ENCODE assay signal across 8 mouse cellular contexts in the genomic region with DNA sequence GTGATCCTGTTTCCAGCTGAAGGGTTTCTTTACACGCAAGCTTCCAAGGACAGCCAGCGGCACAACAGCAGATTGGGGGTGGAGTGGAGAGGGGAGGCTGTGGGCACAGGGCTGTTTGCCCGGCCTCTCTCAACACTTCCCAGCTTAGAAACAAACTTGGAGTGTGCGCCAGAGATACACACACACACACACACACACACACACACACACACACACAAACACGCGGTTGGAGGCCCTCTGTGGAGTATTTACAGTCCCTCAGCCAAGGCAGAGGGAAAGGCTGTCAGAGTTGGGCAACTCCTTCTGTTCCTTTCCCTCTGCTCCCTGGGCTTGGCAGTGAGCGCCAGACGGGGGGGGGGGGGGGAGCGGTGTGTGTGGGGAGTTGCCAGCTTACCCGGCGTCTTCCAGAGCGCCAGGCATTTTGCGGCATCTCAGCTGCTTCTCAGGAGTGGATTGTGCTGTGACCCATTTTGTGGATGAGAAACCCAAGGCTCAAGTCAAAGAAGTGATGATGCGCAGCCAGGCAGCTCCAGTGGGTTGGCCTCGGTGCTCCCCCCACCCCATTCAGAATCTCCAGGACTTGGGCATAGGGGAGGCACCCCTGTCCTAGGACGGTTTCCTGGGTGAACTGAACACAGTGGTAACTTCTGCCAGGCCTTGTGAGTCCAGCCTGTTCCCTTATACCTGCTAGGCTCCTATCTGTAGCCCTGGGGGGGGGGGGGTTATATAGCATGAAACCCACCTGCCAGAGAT. TPM values are rescaled to one million over a fixed set of nuclear protein-coding genes. Genes with fewer than 3 reads are reported as not detected.
DNase-seq lines count a peak whose midpoint lies in the region; ATAC-seq and TF ChIP-seq lines count a peak whose summit lies in the region.

No protein-coding gene starts in this region.

- H3K4me2 ChIP-seq in intestine, embryonic 14.5 days (ENCODE audit: low read length): peak overlapping the region; percentile 91
- H3K4me2 ChIP-seq in midbrain, embryonic 12.5 days (replicated peaks): peak overlapping the region; percentile 85
- peak overlapping the region; percentile 99 for H3K4me2 ChIP-seq in stomach, postnatal 0 days (replicated peaks; ENCODE audit: low read depth)

- H3K27me3 ChIP-seq in ES-Bruce4 (ENCODE audit: control insufficient read depth, insufficient read depth, low read length, poor library complexity, severe bottlenecking): no peaks in the 10 kb centered on the region
- H3K27me3 ChIP-seq in intestine, embryonic 14.5 days (replicated peaks; ENCODE audit: control insufficient read depth, insufficient read depth, low read length): peaks cover 9% of the 10 kb centered on the region; the same call in 1 of the 2 replicates
- H3K27me3 ChIP-seq in midbrain, embryonic 12.5 days: peaks cover 44% of the 10 kb centered on the region
- H3K27me3 ChIP-seq in stomach, postnatal 0 days (ENCODE audit: control insufficient read depth, insufficient read depth, low read length): no peaks in the 10 kb centered on the region

- no peak for ATAC-seq in intestine, embryonic 14.5 days (replicated peaks; ENCODE audit: low FRiP score, low TSS enrichment, low read depth)
- no peak for ATAC-seq in midbrain, embryonic 12.5 days (ENCODE audit: low FRiP score, low read depth)
- ATAC-seq in stomach, postnatal 0 days (ENCODE audit: low FRiP score, low TSS enrichment): no peak

- TF ChIP-seq POLR2A in ES-Bruce4 (IDR thresholded peaks at IDR 0.05; ENCODE audit: insufficient read depth, low read length): no peak

- no peaks in the 10 kb centered on the region for H3K36me3 ChIP-seq in ES-Bruce4 (ENCODE audit: control insufficient read depth, insufficient read depth, low read length, poor library complexity, severe bottlenecking)
- no peaks in the 10 kb centered on the region for H3K36me3 ChIP-seq in intestine, embryonic 14.5 days (ENCODE audit: control insufficient read depth, insufficient read depth, low read length)
- H3K36me3 ChIP-seq in midbrain, embryonic 12.5 days: no peaks in the 10 kb centered on the region
- no peaks in the 10 kb centered on the region for H3K36me3 ChIP-seq in stomach, postnatal 0 days (ENCODE audit: control insufficient read depth, insufficient read depth, low read length)

- intact Hi-C loops in left cerebral cortex, postnatal 36 days (cut with DNase I): loop anchor here (2.0 kb wide), 1 partner anchor 37 kb away; no protein-coding TSS in a partner anchor

- TF ChIP-seq CTCF in ES-Bruce4 (IDR thresholded peaks at IDR 0.05; ENCODE audit: low read depth, low read length): no peak
- TF ChIP-seq CTCF in stomach, postnatal 0 days (IDR thresholded peaks at IDR 0.05; ENCODE audit: low read depth): no peak; the same call in 1 of the 2 replicates

- H3K9ac ChIP-seq in ES-Bruce4 (ENCODE audit: low read depth, poor library complexity, severe bottlenecking): no peak overlapping the region
- H3K9ac ChIP-seq in intestine, embryonic 14.5 days (ENCODE audit: low read length): no peak overlapping the region
- peak overlapping the region; percentile 81 for H3K9ac ChIP-seq in midbrain, embryonic 12.5 days (replicated peaks)
- H3K9ac ChIP-seq in stomach, postnatal 0 days (ENCODE audit: low read length): no peak overlapping the region

- peak; percentile 51 to 64 for DNase-seq in frontal cortex, postnatal 25 days (ENCODE audit: low spot score in 2 of 2)
- DNase-seq in intestine, embryonic 14.5 days (ENCODE audit: low spot score): peak; percentile 55
- DNase-seq in left cerebral cortex, postnatal 36 days (ENCODE audit: low spot score in 2 of 2): peak; percentile 73 to 78
- DNase-seq in stomach, postnatal 0 days (ENCODE audit: low spot score): peak; percentile 63
- DNase-seq in thymus, postnatal 25 days: no peak

- 36% methylated on average over 13 of the region's 16 CpGs for WGBS in intestine, embryonic 14.5 days
- 39% methylated on average over 11 of the region's 16 CpGs for WGBS in midbrain, embryonic 12.5 days
- 37% methylated on average over 11 of the region's 16 CpGs for WGBS in stomach, postnatal 0 days

- peaks cover 19% of the 10 kb centered on the region for H3K4me1 ChIP-seq in ES-Bruce4 (ENCODE audit: control insufficient read depth, insufficient read depth, low read length)
- peaks cover 12% of the 10 kb centered on the region for H3K4me1 ChIP-seq in brown adipose tissue, adult 24 weeks (ENCODE audit: control insufficient read depth, insufficient read depth, insufficient read length, low read length)
- peaks cover 58% of the 10 kb centered on the region for H3K4me1 ChIP-seq in intestine, embryonic 14.5 days (replicated peaks; ENCODE audit: control insufficient read depth, insufficient read depth, low read length)
- peaks cover 73% of the 10 kb centered on the region for H3K4me1 ChIP-seq in midbrain, embryonic 12.5 days
- H3K4me1 ChIP-seq in stomach, postnatal 0 days (replicated peaks; ENCODE audit: control insufficient read depth, insufficient read depth): peaks cover 8% of the 10 kb centered on the region

- H3K9me3 ChIP-seq in ES-Bruce4 (replicated peaks; ENCODE audit: control insufficient read depth, insufficient read depth, low read length, poor library complexity, severe bottlenecking): no peaks in the 10 kb centered on the region
- H3K9me3 ChIP-seq in intestine, embryonic 14.5 days (ENCODE audit: control insufficient read depth, low read length): no peaks in the 10 kb centered on the region
- no peaks in the 10 kb centered on the region for H3K9me3 ChIP-seq in midbrain, embryonic 12.5 days
- no peaks in the 10 kb centered on the region for H3K9me3 ChIP-seq in stomach, postnatal 0 days (ENCODE audit: control insufficient read depth, low read length)

- H3K27ac ChIP-seq in ES-Bruce4 (ENCODE audit: insufficient read depth, low read length): no peak overlapping the region
- no peak overlapping the region for H3K27ac ChIP-seq in brown adipose tissue, adult 24 weeks (replicated peaks; ENCODE audit: low read depth, low read length)
- no peak overlapping the region for H3K27ac ChIP-seq in intestine, embryonic 14.5 days (ENCODE audit: low read depth)
- H3K27ac ChIP-seq in midbrain, embryonic 12.5 days (replicated peaks): peak overlapping the region; percentile 85; the same call in 1 of the 2 replicates
- H3K27ac ChIP-seq in stomach, postnatal 0 days (replicated peaks): no peak overlapping the region

- 0 out of 2 replicates have a peak overlapping the region, but pooled peaks have one; percentile 9 for H3K4me3 ChIP-seq in ES-Bruce4 (ENCODE audit: low read depth, low read length)
- H3K4me3 ChIP-seq in brown adipose tissue, adult 24 weeks (ENCODE audit: insufficient read depth, low read depth, low read length): peak overlapping the region; percentile 14; the same call in 1 of the 2 replicates
- H3K4me3 ChIP-seq in intestine, embryonic 14.5 days (ENCODE audit: low read depth, low read length): peak overlapping the region; percentile 62
- H3K4me3 ChIP-seq in midbrain, embryonic 12.5 days: peak overlapping the region; percentile 83
- peak overlapping the region; percentile 66; the same call in 1 of the 2 replicates for H3K4me3 ChIP-seq in stomach, postnatal 0 days (ENCODE audit: low read depth, low read length)

- TF ChIP-seq EP300 in ES-Bruce4 (IDR thresholded peaks at IDR 0.05; ENCODE audit: insufficient read depth, low read depth, low read length): no peak
- TF ChIP-seq EP300 in stomach, postnatal 0 days (optimal IDR thresholded peaks at IDR 0.05): no peak

RNA-seq across cellular contexts. Expression of gene Fam222a, which starts 2.3 kb away (rescaled TPM):
- 3.4 and 5.3 TPM in 2 replicates for polyA plus RNA-seq in ES-Bruce4 (2011; ENCODE audit: insufficient read depth, insufficient read length, low read depth, missing spikeins)
- polyA plus RNA-seq in brown adipose tissue, adult 24 weeks (2012; ENCODE audit: insufficient read depth, insufficient read length, missing spikeins): 1.8 and 2.7 TPM in 2 replicates
- 4.9 and 7.1 TPM in 2 replicates for polyA plus RNA-seq in intestine, embryonic 14.5 days (2014; fragmentation: Nextera tagmentation; extraction: Ambion mirVana)
- 10 to 100 TPM in 1 of 2 experiments, 1 to 10 TPM in 1; 10.0 to 12.6 TPM for total RNA-seq in left cerebral cortex, postnatal 36 days (2021)
- polyA plus RNA-seq in midbrain, embryonic 12.5 days (2016; fragmentation: Nextera tagmentation; extraction: Ambion mirVana): 9.4 and 10.2 TPM in 2 replicates
- polyA plus RNA-seq in stomach, postnatal 0 days (2015; fragmentation: Nextera tagmentation; extraction: Ambion mirVana): 0.79 and 0.98 TPM in 2 replicates

Comparison
In these comparisons a context has a peak if more than half of its experiments do, and no peak if none do; other contexts are left out.
1. H3K4me3 ChIP-seq: peak in every context shown above with its lines; median percentile 83 in midbrain, embryonic 12.5 days; 66 in stomach, postnatal 0 days; 62 in intestine, embryonic 14.5 days; 14 in brown adipose tissue, adult 24 weeks; 9 in ES-Bruce4.